Mouse (Mus musculus) spleen, postnatal 10 days (tissue): ENCODE measurements around the gene Hspb9.

Experiments
- DNase-seq, 2 experiments: peaks; one replicate each; pipeline ENCODE4 v3.0.0; 2021 to 2022; ENCODE audit warnings: low spot score in 2 of 2

The Hspb9 gene

DNA sequence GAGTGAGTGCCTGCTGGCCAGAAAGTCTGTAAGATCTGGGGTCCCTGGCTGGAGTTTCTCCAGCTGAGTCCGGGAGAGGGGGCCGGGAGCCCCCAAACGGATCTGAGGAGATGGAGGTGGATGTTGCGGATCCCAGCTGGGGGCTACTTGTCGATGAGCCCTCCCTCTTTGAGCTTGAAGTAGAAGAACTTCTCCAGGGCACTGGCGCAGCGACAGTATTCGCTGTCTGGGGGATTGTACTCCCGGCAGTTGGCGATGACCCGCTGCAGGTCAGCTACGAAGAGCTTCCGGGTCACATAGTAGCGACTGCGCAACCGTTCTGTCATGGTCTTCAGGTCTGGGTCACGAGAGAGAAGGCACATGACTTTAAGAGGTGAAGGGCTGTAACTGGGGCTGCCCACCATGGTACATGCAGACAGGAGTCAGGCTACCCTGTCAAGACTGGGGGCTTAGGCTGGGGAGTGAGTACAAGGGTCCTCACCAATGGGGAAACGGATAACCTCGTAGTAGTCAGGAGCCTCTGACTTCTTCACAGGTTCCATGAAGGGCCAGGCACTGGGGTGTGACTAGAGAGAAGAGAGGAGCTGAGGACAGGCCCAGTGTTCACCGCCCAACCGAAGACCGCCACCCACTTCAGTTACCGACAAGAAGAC, 8.4 kb upstream of the Hspb9 start:
- DNase-seq, result no peak

DNA sequence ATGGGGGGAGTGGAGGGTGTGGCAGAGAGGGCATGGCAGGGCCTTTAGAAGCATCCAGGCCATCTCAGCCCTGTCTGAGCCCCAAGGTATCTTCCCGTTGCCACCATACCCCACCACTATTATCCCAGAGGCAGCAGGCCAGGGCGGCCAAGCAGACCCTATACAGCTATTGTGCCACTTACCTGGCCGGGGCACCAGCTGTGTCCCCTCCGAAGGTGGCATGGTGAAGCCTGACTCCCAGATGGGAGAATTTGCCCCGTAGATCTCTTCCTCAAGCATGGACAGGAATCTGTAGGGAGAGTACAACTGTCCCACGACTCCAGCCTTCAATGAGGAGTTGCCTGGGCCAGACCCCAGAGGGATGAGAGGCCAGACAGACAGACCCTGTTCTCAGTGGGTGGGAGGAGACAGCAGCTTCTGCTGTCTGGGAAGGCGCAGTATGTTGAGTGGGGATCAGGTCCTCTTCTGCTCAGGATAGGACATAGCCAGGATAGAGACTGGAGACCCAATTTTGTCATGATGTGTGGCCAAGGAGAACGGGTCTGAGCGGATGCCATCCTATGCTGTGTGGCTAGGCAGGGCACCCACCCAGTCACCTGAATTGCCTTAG, 4.3 kb upstream of the Hspb9 start:
- no peak for DNase-seq

DNA sequence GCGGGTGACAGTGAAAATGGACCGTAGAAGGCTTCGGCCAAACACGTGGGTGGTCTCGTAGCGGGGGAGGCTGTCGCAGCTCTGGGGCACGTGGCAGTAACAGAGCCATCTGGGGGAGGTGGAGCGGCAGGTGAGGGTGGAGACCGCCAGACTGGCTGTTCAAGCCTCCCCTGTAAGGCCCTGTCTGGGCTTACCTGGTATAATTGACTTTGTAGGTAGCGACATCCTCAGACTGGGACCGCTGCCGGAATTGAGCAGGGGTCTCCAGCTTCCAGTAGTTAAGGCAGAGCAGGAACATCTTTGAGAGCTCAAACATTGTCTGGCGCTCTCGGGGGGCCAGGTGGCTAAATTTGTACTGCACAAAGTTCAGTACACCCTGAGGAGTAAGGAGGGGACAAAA, 3.1 kb upstream of the Hspb9 start:
- DNase-seq, result no peak

DNA sequence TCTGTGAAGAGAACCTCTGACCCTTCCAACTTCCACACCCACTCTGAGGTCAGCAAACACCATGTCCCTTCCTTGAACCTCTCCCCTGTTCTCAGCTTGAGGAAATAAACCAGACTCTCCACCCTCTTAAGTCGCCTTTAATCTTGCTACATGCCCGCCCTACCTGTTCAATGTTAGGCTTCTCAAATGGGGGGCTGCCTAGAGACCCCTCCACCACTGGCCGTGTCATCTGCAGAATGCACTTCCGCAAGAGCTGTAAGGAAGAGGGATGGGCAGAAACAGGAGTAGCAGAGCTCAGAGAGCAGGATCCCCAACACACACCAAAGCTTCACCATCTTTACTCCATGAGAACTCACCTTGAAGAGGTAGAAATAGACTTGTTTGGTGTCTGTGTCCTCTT, 2.7 kb upstream of the Hspb9 start:
- DNase-seq, result no peak

DNA sequence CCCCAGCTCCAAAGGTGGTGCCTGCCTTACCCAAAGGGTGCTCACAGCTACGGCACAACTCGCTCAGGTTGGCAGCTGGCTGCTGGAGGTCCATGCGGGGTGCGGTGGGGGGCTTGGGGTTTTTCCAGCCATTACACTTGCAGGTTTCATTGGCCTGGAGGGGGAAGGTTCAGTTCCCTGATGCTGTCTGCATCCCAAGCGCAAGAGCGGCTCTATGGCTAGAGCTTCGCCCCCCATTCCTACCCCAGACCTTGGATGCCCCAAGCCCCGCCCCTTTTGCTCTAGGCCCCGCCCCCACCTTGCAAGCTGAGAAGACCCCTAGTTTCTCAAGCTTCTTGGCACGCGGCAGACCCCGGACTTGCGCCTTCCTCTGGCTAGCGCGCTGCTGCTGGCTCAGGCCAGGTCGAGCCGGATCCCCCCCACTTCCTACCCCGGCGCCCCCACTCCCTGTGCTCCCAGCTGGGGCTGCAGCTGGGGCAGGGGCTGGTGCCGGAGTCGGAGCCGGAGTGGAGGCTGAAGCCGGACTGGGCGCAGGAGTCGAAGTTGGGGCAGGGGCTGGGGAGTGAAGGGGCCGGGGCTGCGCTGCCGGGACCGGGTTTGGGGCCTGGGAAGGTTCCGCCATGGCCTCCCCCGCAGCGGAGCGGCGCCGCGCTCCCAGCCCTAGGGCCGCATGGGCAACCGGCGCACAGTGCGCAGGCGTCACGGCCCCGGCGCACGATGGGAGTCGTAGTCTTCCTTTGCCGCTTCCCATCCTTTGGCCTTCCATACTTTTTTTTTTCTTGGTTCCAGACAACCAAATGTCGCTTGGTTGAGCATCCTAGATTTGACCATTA, 1.7 kb upstream of the Hspb9 start, which contains the start of gene Kat2a:
Gene Kat2a, minus strand, starts transcription at position 683 of the 833 bp plus-strand sequence.
- DNase-seq, result peak; percentile 60 to 82

DNA sequence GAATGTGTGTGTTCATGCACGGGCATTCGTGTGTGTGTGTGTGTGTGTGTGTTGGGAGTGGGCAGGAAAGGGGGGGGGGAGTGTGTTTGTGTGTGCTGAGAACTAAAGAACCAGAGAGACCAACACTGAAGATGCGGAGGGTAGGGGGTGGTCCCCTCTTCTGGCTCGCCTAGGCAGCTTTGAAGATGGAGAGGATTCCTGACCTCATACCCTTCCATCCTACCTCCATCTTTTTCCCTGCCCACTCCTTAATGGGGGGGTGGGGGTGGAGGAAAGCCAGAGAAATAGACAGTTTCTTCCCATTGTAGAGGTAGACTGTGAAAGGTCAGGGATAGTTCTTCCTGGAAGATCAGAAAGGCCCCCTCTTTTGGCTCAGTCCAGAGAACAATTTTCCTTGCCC, 476 bp upstream of the Hspb9 start:
- no peak for DNase-seq

DNA sequence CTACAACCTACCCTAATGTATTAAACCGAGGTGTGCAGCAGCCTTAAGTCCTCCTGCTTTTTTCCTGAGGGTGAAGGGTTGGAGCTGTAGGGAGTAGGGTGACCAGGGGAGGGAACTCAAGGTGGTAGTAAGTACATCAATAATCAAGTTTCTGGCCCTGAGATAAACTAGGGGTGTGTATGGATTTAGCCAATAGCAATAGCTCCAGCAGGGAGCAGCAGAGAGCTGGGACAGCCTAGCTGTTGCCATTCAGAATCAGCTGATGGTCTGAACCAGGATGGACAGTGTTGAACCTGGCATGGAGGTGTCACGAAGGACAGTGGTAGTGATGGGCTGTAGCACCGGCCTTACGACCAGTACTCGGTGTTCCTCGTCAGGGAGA, 875 bp downstream of the Hspb9 start:
- peak; percentile 79 to 92 for DNase-seq

DNA sequence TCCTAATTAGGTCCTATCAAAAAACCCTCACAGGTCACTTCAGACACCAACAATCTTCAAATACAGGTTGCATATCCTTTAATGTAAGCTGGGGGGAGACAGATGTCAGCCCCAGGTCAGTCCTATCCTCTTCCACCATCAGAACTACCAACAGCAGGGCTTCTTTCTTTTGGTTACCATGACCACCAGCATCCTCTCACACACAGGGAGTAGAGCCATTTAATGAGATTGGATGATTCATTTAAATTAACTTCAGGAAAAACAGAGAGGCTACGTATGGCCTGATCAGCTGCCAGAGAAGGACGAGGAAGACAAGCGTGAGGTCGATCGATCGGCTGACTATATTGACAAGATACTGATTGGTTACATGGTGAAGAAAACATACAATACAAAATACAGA, 1.3 kb downstream of the Hspb9 start:
- no peak for DNase-seq

DNA sequence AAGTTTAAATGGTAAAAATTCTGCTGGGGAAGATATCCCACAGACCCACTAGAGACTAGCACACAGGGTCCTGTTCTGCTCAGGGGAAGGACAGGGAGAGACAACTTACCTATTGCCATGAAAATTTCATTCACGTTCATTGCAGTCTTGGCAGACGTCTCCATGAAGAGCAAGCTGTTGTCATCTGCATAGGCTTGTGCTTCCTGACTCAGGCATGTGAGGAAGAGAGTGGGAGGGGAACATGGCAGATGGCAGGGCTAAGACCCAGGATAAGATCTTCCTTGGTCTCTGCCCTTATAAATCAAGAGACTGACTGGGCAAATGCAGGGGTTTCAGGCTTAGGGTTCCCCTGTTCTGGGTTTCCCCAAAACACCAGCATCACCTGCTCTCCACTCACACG, 3.0 kb downstream of the Hspb9 start:
- DNase-seq, result no peak

DNA sequence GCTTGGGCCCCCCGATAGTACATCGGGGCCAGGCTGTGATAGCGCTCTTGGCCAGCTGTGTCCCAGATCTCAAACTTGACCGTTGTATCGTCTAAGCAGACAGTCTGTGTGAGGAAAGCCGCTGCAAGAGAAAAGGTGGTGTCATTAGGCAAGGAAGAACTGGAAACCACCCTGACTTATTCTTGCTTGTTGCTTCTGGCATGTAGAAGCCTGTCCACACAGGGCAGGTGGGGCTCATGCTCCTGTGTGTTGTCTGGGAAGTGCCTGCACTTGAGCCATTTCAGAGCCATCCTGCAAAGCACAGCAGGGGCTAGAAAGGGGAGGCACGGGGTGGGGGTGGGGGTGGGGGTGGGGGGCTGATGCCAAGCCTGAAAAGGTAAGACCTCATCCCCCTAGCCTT, 4.8 kb downstream of the Hspb9 start:
- no peak for DNase-seq

DNA sequence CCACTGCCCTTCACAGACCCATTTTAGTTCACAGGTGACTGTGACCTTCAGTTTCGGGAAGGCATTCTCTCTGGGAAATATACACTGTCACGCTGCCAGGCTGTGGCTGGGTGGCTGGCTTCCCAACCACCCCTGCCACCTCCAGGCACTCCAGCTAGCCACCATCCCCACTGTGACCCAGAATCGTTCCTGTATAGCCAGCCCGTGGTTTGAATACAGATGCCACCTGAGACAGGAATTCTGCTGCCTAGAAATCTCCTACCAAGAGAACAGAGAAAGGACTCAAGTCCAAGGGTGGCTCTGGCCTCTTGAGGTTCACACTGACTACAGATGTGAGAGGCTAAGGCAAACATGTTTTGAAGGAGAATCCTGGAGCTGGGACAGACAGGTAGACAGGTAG, 5.2 kb downstream of the Hspb9 start:
- no peak for DNase-seq

DNA sequence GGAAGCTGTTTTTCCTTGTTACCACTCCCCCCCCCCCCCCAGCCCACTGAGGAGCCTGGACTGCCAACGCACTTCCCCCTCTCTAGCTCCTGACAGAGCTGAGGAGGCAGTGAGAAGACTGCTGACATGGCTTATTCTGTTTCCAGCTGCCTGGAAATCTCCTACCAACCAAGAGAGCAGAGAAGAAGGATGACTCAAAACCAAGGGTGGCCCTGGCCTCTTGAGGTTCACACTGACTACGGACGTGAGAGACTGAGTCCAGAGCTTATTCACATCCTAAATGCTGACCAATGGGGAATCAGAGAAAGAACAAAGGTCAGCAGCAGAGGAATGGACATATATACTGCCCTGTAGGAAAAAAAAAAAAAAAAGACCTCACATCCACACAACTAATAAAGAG, 5.7 kb downstream of the Hspb9 start:
- DNase-seq, result no peak

DNA sequence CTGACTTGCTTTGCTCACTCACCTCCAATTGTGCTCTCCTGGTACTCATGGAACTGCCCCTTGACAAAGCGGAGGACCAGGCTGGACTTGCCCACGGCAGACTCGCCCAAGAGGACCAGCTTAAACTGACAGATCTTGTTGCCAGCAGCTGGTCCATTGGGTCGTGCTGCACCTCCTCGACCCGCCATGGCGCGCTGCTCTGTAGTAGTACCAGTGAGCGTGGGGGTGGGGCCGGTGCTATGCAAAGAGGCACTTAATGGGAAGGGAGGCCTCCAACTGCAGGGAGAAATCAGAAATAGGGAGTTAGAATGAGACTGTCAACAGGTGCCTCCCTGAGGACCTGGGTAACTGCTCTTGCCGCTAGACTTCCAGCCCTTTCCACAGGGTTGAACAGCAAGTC, 6.2 kb downstream of the Hspb9 start:
- DNase-seq, result no peak

DNA sequence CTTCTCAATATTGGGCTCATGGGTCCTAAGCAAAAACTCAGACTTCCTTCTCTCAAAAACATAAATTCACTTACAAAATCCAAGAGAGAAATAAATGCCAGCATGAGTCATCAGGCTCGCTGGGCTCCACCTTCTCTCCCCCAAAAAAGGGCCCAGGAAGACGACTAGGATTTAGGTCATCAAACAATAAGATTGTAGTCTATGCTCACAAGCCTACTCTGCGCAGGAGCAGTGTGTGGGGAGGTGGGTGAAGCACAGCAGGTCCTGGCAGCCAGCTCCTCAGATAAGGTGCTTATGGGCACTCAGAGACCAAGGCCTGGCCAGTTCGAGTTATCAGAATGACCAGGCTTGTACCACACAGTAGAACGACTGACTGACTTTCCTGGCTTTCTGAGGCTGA, 6.7 kb downstream of the Hspb9 start:
- no peak for DNase-seq

DNA sequence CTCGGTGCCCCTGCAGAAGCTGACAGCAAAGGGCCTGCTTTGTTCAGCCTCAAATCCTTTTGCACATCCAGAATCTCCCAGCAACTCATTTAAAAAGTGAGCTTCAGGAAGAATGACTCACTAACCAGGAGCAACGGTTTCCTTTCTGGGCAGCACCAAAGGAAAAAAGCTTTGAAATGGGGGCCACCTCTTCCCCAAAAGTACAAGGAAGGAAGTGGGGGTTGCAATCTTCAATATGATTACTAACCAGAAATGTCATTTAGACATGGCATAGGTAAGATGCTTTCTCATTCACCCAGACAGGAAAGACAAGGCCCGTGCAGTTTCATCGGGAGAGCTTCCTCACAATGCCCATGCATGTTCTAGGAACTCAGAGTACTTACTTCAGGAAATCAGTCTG, 7.6 kb downstream of the Hspb9 start:
- DNase-seq, result no peak

DNA sequence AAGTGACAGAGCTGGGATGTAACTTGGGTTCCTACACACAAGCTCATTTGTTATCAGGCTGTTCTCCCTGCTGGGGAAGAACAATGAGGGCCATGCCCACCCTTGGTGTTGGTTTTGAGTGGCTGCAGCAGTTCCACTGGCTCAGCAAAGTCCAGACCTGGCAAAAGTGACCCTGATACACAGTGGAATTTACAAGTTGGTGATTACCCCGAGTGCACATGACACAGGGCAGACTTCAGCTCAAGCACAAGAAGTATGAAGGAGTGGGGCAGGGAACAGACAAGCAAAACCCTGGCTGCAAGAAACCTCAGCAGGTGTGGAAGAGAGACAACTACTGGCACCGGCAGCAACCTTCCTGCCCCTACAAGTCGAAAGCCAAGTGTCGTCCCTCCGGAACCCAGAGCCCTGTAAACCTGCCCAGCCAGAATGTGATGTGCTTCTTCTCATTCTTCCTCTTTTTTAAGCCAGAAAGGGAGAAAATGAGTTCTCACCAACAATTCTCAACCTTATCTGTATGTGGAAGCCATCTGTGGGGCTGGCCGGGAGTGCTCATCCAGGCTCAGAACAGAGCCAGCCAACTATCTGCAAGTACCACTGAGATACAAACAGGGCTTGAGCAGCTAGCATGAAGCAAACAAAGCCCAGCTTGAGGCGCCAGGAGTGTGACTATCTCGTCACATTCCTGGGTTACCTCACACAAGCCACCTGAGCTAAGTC, 8.3 kb downstream of the Hspb9 start:
- DNase-seq, result no peak

DNA sequence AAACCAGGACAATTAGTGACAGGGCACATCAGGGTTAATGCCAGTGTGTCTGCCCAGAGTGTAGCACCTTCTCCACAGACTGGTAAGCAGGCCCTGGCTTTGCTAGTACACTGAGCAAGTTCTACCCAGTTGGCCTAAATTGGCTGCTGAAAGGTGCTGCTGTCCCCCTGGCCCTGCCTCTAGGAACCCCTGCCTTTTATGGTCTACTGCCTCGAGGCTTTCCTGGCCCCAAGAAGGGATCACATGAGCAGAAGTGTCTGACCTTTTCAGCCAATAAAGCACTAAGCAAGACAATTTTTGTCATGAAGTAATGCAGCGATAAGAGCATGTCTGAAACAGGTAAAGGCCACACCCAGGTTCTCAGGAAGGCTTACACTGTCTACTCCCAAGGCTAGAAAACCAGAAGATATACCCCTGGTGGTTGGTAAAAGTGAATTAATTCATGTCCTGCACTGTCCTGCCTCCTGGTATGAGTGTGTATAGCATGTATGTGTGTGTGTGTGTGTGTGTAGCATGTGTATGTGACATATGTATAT, 8.9 kb downstream of the Hspb9 start:
- no peak for DNase-seq

DNA sequence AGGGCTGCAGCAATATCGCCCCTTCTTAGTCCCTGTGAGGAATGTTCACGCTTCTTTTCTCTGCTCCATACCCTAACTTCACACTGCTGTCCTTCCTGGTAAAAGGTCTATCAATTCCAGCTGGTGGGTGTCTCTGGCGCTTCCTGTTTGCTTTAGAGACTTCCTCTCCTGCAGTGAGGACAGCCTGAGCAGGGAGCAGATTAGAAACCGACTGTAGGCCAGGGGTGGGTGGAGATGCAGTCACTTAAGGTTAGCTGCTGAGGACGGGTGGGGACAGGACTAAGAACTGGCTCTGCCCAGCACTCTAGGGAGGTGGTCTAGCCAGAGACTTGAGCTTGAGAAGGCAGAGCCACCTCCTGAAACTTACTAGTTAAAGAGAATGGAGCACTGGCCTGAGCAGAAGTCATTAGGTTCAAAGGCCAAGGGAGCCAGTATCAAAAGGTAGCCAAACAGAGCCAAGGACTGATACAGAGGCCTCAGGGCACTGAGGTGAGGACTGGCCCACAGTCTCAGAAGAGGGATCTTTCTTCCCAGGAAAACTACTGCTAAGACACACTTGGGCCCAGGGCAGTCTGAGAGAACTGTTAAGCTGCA, 11.4 kb downstream of the Hspb9 start:
- no peak for DNase-seq

DNA sequence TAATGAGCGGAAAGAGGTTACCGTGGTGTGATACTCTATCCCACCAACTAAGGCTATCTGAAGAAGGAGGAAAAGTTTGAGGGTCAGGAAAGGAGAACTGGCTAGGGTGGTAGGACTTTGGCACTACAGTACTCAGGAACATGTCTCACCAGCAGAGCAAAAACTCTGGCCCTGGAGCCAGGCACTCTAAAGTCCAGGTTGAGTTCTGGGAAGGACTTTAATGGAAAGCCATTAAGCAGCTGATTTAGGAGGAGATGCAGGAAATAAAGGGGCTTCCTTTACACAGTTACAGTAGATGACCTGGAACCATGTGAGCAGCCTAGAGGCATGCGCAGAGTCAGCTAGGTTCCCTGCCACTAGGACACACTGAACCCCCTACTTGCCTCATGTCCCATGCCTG, 13.6 kb downstream of the Hspb9 start:
- no peak for DNase-seq

DNA sequence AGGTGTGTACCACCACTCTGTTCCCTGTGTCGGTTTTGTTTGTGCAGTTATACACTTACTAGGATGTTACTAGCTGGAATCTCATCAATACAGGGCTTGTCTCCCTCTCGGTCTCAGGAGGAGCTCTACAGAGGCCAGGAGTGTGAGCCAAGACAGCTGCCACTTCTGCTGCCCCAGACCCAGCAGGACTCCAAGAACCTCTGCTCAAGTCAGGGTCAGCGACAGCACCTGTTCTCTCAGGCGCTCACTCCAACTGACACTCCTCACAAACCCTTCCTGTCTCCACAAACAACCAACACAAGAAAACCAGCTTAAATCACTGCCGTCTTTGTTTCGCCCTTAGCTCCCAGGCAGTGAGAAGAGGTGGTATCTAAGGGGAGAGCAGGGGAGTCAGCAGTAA, 15.0 kb downstream of the Hspb9 start:
- DNase-seq, result no peak

DNA sequence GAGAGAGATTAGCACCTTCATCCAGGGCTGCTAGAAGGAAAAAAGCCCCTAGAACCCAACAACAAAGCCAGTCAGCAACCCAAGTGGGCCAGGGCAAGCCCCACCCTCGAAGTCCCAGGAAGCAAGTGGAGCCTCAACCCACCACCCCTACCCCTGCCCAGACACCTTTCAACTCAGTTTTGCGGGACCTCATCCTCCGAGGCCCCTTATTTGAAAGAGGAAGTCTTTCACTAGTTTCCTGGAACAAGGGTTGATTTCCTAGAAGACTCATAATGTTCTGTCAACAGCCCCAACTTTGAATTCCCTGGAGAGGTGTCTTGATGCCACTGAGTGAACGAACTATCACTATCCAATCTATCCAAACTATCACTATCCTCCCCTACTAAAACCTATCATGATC, 16.3 kb downstream of the Hspb9 start:
- DNase-seq, result no peak
